Mouse (Mus musculus) lung, postnatal 0 days (tissue): ENCODE data around the gene Psma6. TPM values are rescaled to one million over a fixed set of nuclear protein-coding genes. Genes with fewer than 3 reads are reported as not detected.

Source experiments
- ATAC-seq: fragments of 200-750 bp; cut with Nextera tagmentation; 2 replicates; pipeline ENCODE4 v1.8.0; 2017; ENCODE audit warnings: moderate library complexity
- DNase-seq: peaks from one replicate; pipeline ENCODE4 v3.0.0-alpha.2; 2016; ENCODE audit warnings: low spot score
- H3K27ac ChIP-seq: fragments of 300-500 bp; sonication (generic); 2 replicates; pipeline ENCODE4 v1.5.1; 2014; ENCODE audit warnings: antibody characterized with exemption, mild to moderate bottlenecking, low read length, mixed read lengths
- H3K27me3 ChIP-seq: fragments of 300-500 bp; sonication (generic); replicated peaks from 2 replicates; pipeline ENCODE4 v1.6.1; 2014; ENCODE audit warnings: low read length, mixed read lengths; ENCODE audit not compliant: insufficient read depth
- H3K36me3 ChIP-seq: fragments of 300-500 bp; sonication (generic); 2 replicates; pipeline ENCODE4 v1.6.1; 2014; ENCODE audit warnings: low read length, mixed read lengths; ENCODE audit not compliant: insufficient read depth
- H3K4me1 ChIP-seq: fragments of 300-500 bp; sonication (generic); 2 replicates; pipeline ENCODE4 v1.6.1; 2014; ENCODE audit warnings: antibody characterized with exemption, low read depth, low read length, mixed read lengths; ENCODE audit not compliant: insufficient read depth
- H3K4me2 ChIP-seq: fragments of 300-500 bp; sonication (generic); replicated peaks from 2 replicates; pipeline ENCODE4 v1.6.1; 2014; ENCODE audit warnings: low read depth, mild to moderate bottlenecking, low read length, moderate library complexity, mixed read lengths
- H3K4me3 ChIP-seq: fragments of 300-500 bp; sonication (generic); 2 replicates; pipeline ENCODE4 v1.5.1; 2014; ENCODE audit warnings: low read depth, low read length
- H3K9ac ChIP-seq: fragments of 300-500 bp; sonication (generic); replicated peaks from 2 replicates; pipeline ENCODE4 v1.6.1; 2014; ENCODE audit warnings: low read depth, mild to moderate bottlenecking
- H3K9me3 ChIP-seq: fragments of 300-500 bp; sonication (generic); 2 replicates; pipeline ENCODE4 v1.6.1; 2016; ENCODE audit warnings: low read length, mixed read lengths
- CTCF ChIP-seq: IDR thresholded peaks from 2 replicates; pipeline ENCODE4 v1.5.1; 2016; ENCODE audit warnings: antibody characterized with exemption, mild to moderate bottlenecking
- EP300 ChIP-seq: IDR thresholded peaks from 2 replicates; pipeline ENCODE4 v1.6.1; 2016; ENCODE audit warnings: antibody characterized with exemption, mild to moderate bottlenecking, control low read depth
- WGBS: fragments of 180-500 bp; shearing (Covaris S2); extraction: QIAGEN DNeasy Blood & Tissue Kit; methylation state at CpG from one replicate; pipeline ENCODE4 v1.1.7; 2014; 5-methylcytosine and 5-hydroxymethylcytosine counted together
- polyA plus RNA-seq: library from polyadenylated mRNA; unstranded; fragments of >200 nt; fragmentation: Nextera tagmentation; extraction: Ambion mirVana; gene quantifications from 2 replicates; pipeline ENCODE4 v1.2.1, GENCODE M21; 2015

The Psma6 gene
- polyA plus RNA-seq, 1 experiment from 2014 or later = 292 TPM

DNA sequence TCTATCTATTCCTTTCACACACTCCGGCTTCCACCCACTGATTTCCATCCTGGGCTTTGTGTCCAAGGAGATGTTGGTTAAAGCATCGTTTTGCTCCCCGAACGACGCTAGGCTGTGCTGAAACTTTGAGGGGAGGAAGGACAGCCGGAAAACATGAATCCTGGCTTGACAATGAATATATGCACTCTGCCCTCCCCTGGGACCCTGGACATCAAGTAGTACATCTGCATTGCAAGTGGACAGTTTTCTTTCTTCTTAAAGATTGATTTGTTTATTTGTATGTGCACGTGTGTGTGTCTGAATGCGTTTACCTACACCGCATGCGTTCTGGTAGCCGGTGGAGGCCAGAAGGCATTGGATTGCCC is 63.4 kb downstream of the Psma6 start:
- Histone ChIP-seq H3K4me1 (peaks cover 43% of the 10 kb centered on the region; the same call in 1 of the 2 replicates), H3K9me3 (no peaks in the 10 kb centered on the region), H3K27ac (peak overlapping the region; percentile 94), H3K36me3 (no peaks in the 10 kb centered on the region), H3K4me3 (no peak overlapping the region), H3K27me3 (no peaks in the 10 kb centered on the region), H3K9ac (no peak overlapping the region), H3K4me2 (no peak overlapping the region)
- DNase-seq (no peak), ATAC-seq (no peak)
- 64% methylated on average over 11 of the region's 11 CpGs for WGBS
- TF ChIP-seq EP300 = no peak
- TF ChIP-seq CTCF = no peak

DNA sequence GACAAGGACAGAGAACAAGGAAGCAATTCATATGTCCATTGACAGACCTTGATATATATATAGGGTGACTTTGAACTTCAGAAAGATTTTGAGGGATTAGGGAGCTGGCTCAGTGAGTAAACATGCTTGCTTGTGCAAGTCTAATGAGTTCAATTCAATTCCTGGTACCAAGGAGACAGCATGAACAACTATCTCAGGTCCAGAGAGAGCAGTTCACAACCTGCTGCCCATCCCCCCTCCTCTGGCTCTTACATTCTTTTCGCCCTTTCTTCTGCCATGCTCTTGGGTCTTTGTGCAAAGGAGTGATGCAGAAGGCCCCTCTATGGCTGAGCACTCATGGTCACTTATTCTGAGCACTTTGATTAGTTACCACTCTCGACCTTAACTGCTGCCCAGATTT is 64.4 kb downstream of the Psma6 start:
- Histone ChIP-seq H3K4me3 (no peak overlapping the region), H3K27me3 (no peaks in the 10 kb centered on the region), H3K4me2 (no peak overlapping the region), H3K9ac (no peak overlapping the region), H3K4me1 (peaks cover 37% of the 10 kb centered on the region; the same call in 1 of the 2 replicates), H3K36me3 (no peaks in the 10 kb centered on the region), H3K9me3 (no peaks in the 10 kb centered on the region), H3K27ac (no peak overlapping the region)
- TF ChIP-seq CTCF (no peak), EP300 (no peak)
- DNase-seq (no peak), ATAC-seq (no peak)
- 78% methylated on average over 2 of the region's 2 CpGs for WGBS

DNA sequence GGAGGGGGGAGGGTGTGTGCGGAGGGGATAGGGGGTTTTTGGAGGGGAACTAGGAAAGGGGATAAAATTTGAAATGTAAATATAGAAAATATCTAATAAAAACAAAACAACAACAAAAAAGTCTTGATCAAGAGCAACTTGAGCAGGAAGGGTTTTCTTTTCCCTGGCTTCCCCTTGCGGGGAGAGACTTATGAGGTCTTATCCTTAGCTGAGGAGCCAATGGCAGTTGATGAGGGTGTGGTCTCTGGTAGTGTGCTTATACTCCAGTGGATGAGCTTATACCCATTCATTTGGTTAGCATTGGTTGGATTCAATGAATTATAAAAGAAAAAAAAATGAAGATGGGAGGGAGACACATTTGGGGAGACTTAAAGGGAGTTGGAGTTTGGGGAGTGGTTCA is 65.0 kb downstream of the Psma6 start:
- Histone ChIP-seq H3K4me3 (no peak overlapping the region), H3K36me3 (no peaks in the 10 kb centered on the region), H3K4me1 (peaks cover 32% of the 10 kb centered on the region; the same call in 1 of the 2 replicates), H3K27me3 (no peaks in the 10 kb centered on the region), H3K9me3 (no peaks in the 10 kb centered on the region), H3K9ac (no peak overlapping the region), H3K4me2 (no peak overlapping the region), H3K27ac (no peak overlapping the region)
- WGBS = 90% methylated on average over 2 of the region's 2 CpGs
- ATAC-seq (no peak), DNase-seq (no peak)
- no peak for TF ChIP-seq CTCF
- TF ChIP-seq EP300 = no peak

- Histone ChIP-seq H3K9ac (no peak overlapping the region), H3K4me1 (peaks cover 31% of the 10 kb centered on the region; the same call in 1 of the 2 replicates), H3K4me3 (no peak overlapping the region), H3K9me3 (no peaks in the 10 kb centered on the region), H3K4me2 (no peak overlapping the region), H3K27me3 (no peaks in the 10 kb centered on the region), H3K27ac (no peak overlapping the region), H3K36me3 (no peaks in the 10 kb centered on the region)
- ATAC-seq (peak; percentile 37), DNase-seq (peak; percentile 58)
- TF ChIP-seq EP300 (peak; percentile 69), CTCF (no peak)
- WGBS = 20% methylated on average over 16 of the region's 16 CpGs
These were observed 66.4 kb downstream of the Psma6 start for GRCm38 (mm10) chr12:55450421-55450820.

GRCm38 (mm10) chr12:55452839-55453238 is 68.8 kb downstream of the Psma6 start:
- no peak for DNase-seq
- Histone ChIP-seq H3K27me3 (no peaks in the 10 kb centered on the region), H3K9me3 (no peaks in the 10 kb centered on the region), H3K4me1 (peaks cover 14% of the 10 kb centered on the region; the same call in 1 of the 2 replicates), H3K27ac (peak overlapping the region; percentile 27; the same call in 1 of the 2 replicates), H3K9ac (no peak overlapping the region), H3K4me2 (no peak overlapping the region), H3K4me3 (no peak overlapping the region), H3K36me3 (no peaks in the 10 kb centered on the region)
- WGBS = 31% methylated on average over 5 of the region's 5 CpGs
- no peak for ATAC-seq
- TF ChIP-seq EP300 (no peak), CTCF (no peak)

DNA sequence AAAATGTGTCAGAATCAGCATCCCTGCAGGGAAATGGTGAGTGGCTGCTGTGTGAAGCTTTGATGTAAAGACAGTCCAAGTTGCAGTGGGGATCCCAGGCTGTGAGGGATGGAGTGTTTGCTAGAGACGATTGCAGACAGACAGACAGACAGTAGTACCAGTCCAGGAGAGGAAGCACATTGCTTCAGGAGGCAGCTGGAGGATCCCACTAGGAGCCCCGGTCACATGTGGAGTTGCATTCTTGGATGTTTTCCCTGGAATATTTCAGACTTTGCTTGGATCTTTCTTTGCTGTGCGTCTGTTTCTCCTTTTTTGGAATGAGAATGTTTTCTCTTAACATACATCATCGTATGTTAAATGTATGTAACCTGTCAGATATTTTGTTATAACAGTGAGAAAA is 69.9 kb downstream of the Psma6 start:
- H3K4me1 ChIP-seq = peaks cover 17% of the 10 kb centered on the region; the same call in 1 of the 2 replicates

GRCm38 (mm10) chr12:55455206-55455605 is 71.2 kb downstream of the Psma6 start:
- Histone ChIP-seq H3K9ac (no peak overlapping the region), H3K9me3 (no peaks in the 10 kb centered on the region), H3K27me3 (no peaks in the 10 kb centered on the region), H3K4me3 (no peak overlapping the region), H3K36me3 (no peaks in the 10 kb centered on the region), H3K27ac (no peak overlapping the region), H3K4me1 (peaks cover 19% of the 10 kb centered on the region; the same call in 1 of the 2 replicates), H3K4me2 (no peak overlapping the region)
- DNase-seq (no peak), ATAC-seq (no peak)
- TF ChIP-seq CTCF (no peak), EP300 (no peak)
- 81% methylated on average over 9 of the region's 10 CpGs for WGBS

More for the DNA sequence above, 69.9 kb downstream of the Psma6 start:
- H3K27ac ChIP-seq = no peak overlapping the region
- TF ChIP-seq EP300 (no peak), CTCF (no peak)
- 45% methylated on average over 4 of the region's 4 CpGs for WGBS
- no peak overlapping the region for H3K9ac ChIP-seq
- no peaks in the 10 kb centered on the region for H3K9me3 ChIP-seq
- H3K4me2 ChIP-seq = no peak overlapping the region
- H3K4me3 ChIP-seq = no peak overlapping the region
- no peaks in the 10 kb centered on the region for H3K36me3 ChIP-seq
- peak; percentile 44 for DNase-seq
- ATAC-seq = no peak
- no peaks in the 10 kb centered on the region for H3K27me3 ChIP-seq
